Mouse (Mus musculus): ENCODE measurements around the gene Ucn3.

GRCm38 (mm10) chr13:3924483-3924882 lies 20.7 kb downstream of the Ucn3 start:
- TF ChIP-seq GATA1 (IDR thresholded peaks at IDR 0.05; ENCODE audit: low read length), result no peak
- TF ChIP-seq TAL1 (IDR thresholded peaks at IDR 0.05; ENCODE audit: low read length), result no peak

Data from erythroblast, embryonic 14.5 days (primary cell).